Mouse (Mus musculus) lung, postnatal 0 days (tissue): ENCODE measurements at regions not wholly inside any gene's neighbourhood (a gene's known extent, or its start where the extent isn't known, plus 50 kb on each side); places are given as distances from the start of the nearest gene placed in this dataset.

Experiments used
- CTCF ChIP-seq: IDR thresholded peaks from 2 replicates; pipeline ENCODE4 v1.5.1; 2016; ENCODE audit warnings: antibody characterized with exemption, mild to moderate bottlenecking
- EP300 ChIP-seq: IDR thresholded peaks from 2 replicates; pipeline ENCODE4 v1.6.1; 2016; ENCODE audit warnings: antibody characterized with exemption, mild to moderate bottlenecking, control low read depth

DNA sequence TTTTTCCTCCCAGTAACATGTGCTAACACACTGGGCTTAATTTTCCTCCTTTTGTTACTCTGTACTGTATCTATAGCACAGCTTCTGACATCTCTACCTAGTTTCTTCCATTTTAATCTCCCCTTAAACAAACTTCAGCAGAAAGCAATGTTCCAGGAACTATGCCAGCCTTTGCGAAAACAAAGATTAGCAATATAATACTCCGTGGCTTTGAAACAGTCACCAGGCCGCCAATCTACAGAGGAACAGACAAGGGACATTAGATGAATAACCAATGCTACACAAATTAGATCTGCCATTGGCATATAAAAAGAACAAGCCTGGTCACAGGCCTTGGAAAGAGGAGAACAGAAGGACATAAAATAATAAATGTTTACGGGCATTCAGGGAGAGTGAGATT is 220.2 kb upstream of the 4930583I09Rik start:
- TF ChIP-seq EP300 = no peak
- TF ChIP-seq CTCF = no peak
